Mouse (Mus musculus) lung, postnatal 0 days (tissue): Measurements from ENCODE around the gene Vmn2r83. TPM values are rescaled to one million over a fixed set of nuclear protein-coding genes. Genes with fewer than 3 reads are reported as not detected.

Experiments used
- ATAC-seq: fragments of 200-750 bp; cut with Nextera tagmentation; 2 replicates; pipeline ENCODE4 v1.8.0; 2017; ENCODE audit warnings: moderate library complexity
- DNase-seq: peaks from one replicate; pipeline ENCODE4 v3.0.0-alpha.2; 2016; ENCODE audit warnings: low spot score
- H3K27ac ChIP-seq: fragments of 300-500 bp; sonication (generic); 2 replicates; pipeline ENCODE4 v1.5.1; 2014; ENCODE audit warnings: antibody characterized with exemption, mild to moderate bottlenecking, low read length, mixed read lengths
- H3K27me3 ChIP-seq: fragments of 300-500 bp; sonication (generic); replicated peaks from 2 replicates; pipeline ENCODE4 v1.6.1; 2014; ENCODE audit warnings: low read length, mixed read lengths; ENCODE audit not compliant: insufficient read depth
- H3K36me3 ChIP-seq: fragments of 300-500 bp; sonication (generic); 2 replicates; pipeline ENCODE4 v1.6.1; 2014; ENCODE audit warnings: low read length, mixed read lengths; ENCODE audit not compliant: insufficient read depth
- H3K4me1 ChIP-seq: fragments of 300-500 bp; sonication (generic); 2 replicates; pipeline ENCODE4 v1.6.1; 2014; ENCODE audit warnings: antibody characterized with exemption, low read depth, low read length, mixed read lengths; ENCODE audit not compliant: insufficient read depth
- H3K4me2 ChIP-seq: fragments of 300-500 bp; sonication (generic); replicated peaks from 2 replicates; pipeline ENCODE4 v1.6.1; 2014; ENCODE audit warnings: low read depth, mild to moderate bottlenecking, low read length, moderate library complexity, mixed read lengths
- H3K4me3 ChIP-seq: fragments of 300-500 bp; sonication (generic); 2 replicates; pipeline ENCODE4 v1.5.1; 2014; ENCODE audit warnings: low read depth, low read length
- H3K9ac ChIP-seq: fragments of 300-500 bp; sonication (generic); replicated peaks from 2 replicates; pipeline ENCODE4 v1.6.1; 2014; ENCODE audit warnings: low read depth, mild to moderate bottlenecking
- H3K9me3 ChIP-seq: fragments of 300-500 bp; sonication (generic); 2 replicates; pipeline ENCODE4 v1.6.1; 2016; ENCODE audit warnings: low read length, mixed read lengths
- CTCF ChIP-seq: IDR thresholded peaks from 2 replicates; pipeline ENCODE4 v1.5.1; 2016; ENCODE audit warnings: antibody characterized with exemption, mild to moderate bottlenecking
- EP300 ChIP-seq: IDR thresholded peaks from 2 replicates; pipeline ENCODE4 v1.6.1; 2016; ENCODE audit warnings: antibody characterized with exemption, mild to moderate bottlenecking, control low read depth
- WGBS: fragments of 180-500 bp; shearing (Covaris S2); extraction: QIAGEN DNeasy Blood & Tissue Kit; methylation state at CpG from one replicate; pipeline ENCODE4 v1.1.7; 2014; 5-methylcytosine and 5-hydroxymethylcytosine counted together
- microRNA-seq: library from miRNA; unstranded; fragments of <30 nt; microRNA quantifications from one replicate; pipeline ENCODE4, GENCODE M21; 2016
- polyA plus RNA-seq: library from polyadenylated mRNA; unstranded; fragments of >200 nt; fragmentation: Nextera tagmentation; extraction: Ambion mirVana; gene quantifications from 2 replicates; pipeline ENCODE4 v1.2.1, GENCODE M21; 2015

Vmn2r83 gene
- polyA plus RNA-seq, 1 experiment from 2014 or later: not detected

- H3K9me3 ChIP-seq: no peaks in the 10 kb centered on the region
- no peak overlapping the region for H3K27ac ChIP-seq
- H3K4me3 ChIP-seq: no peak overlapping the region
- no peaks in the 10 kb centered on the region for H3K27me3 ChIP-seq
- no peak overlapping the region for H3K4me2 ChIP-seq
- DNase-seq (no peak), ATAC-seq (no peak)
- 91% methylated on average over 11 of the region's 11 CpGs for WGBS
- TF ChIP-seq CTCF (no peak), EP300 (no peak)
- H3K36me3 ChIP-seq: peaks cover 37% of the 10 kb centered on the region
- no peak overlapping the region for H3K9ac ChIP-seq
- no peaks in the 10 kb centered on the region for H3K4me1 ChIP-seq
Measured at GRCm38 (mm10) chr10:79540746-79541145, 72.2 kb downstream of the Vmn2r83 start.

- Histone ChIP-seq H3K27me3 (no peaks in the 10 kb centered on the region), H3K4me1 (no peaks in the 10 kb centered on the region), H3K27ac (no peak overlapping the region), H3K36me3 (peaks cover 41% of the 10 kb centered on the region), H3K9ac (no peak overlapping the region), H3K4me3 (no peak overlapping the region), H3K4me2 (no peak overlapping the region), H3K9me3 (no peaks in the 10 kb centered on the region)
- 88% methylated on average over 11 of the region's 15 CpGs for WGBS
- DNase-seq (no peak), ATAC-seq (no peak)
- TF ChIP-seq CTCF (no peak), EP300 (no peak)
Measured at GRCm38 (mm10) chr10:79541522-79541921, 73.0 kb downstream of the Vmn2r83 start.

GRCm38 (mm10) chr10:79542171-79542570 lies 73.6 kb downstream of the Vmn2r83 start:
- WGBS: 98% methylated on average over 11 of the region's 11 CpGs
- Histone ChIP-seq H3K27ac (no peak overlapping the region), H3K4me1 (no peaks in the 10 kb centered on the region), H3K4me2 (no peak overlapping the region), H3K9ac (no peak overlapping the region), H3K27me3 (no peaks in the 10 kb centered on the region), H3K9me3 (no peaks in the 10 kb centered on the region), H3K36me3 (peaks cover 41% of the 10 kb centered on the region), H3K4me3 (no peak overlapping the region)
- ATAC-seq: no peak
- no peak for DNase-seq
- TF ChIP-seq CTCF (no peak), EP300 (no peak)

Small RNA genes lying within 50 kb of the gene (microRNA-seq; reads per million reads assigned to microRNA genes)
- not detected for gene Mir6909

Other genes starting within 250 kb of the Vmn2r83 start
- not detected in 2 replicates for gene Vmn2r81, start 221.0 kb upstream of the Vmn2r83 start, polyA plus RNA-seq
- not detected in 2 replicates for gene Vmn2r82, start 112.2 kb upstream of the Vmn2r83 start, polyA plus RNA-seq
- gene Plpp2, start 65.1 kb downstream of the Vmn2r83 start, polyA plus RNA-seq: 27.6 and 32.1 TPM in 2 replicates
- 20.5 and 21.5 TPM in 2 replicates for gene Mier2, start 86.5 kb downstream of the Vmn2r83 start, polyA plus RNA-seq
- not detected in 2 replicates for gene Theg, start 118.6 kb downstream of the Vmn2r83 start, polyA plus RNA-seq
- not detected in 2 replicates for gene C2cd4c, start 145.3 kb downstream of the Vmn2r83 start, polyA plus RNA-seq
- 1.1 and 1.3 TPM in 2 replicates for gene Shc2, start 169.2 kb downstream of the Vmn2r83 start, polyA plus RNA-seq
- gene Odf3l2, start 177.0 kb downstream of the Vmn2r83 start, polyA plus RNA-seq: not detected in 2 replicates
- not detected in 2 replicates for gene Madcam1, start 195.8 kb downstream of the Vmn2r83 start, polyA plus RNA-seq
- gene Tpgs1, start 200.6 kb downstream of the Vmn2r83 start, polyA plus RNA-seq: 64.6 and 71.2 TPM in 2 replicates
- 52.7 and 64.3 TPM in 2 replicates for gene Cdc34, start 213.5 kb downstream of the Vmn2r83 start, polyA plus RNA-seq
- gene Gzmm, start 220.3 kb downstream of the Vmn2r83 start, polyA plus RNA-seq: 0.57 and 0.69 TPM in 2 replicates
- gene Bsg, start 235.8 kb downstream of the Vmn2r83 start, polyA plus RNA-seq: 1,234 and 1,299 TPM in 2 replicates
- gene Hcn2, start 247.9 kb downstream of the Vmn2r83 start, polyA plus RNA-seq: 0.12 and 0.15 TPM in 2 replicates